Mouse (Mus musculus): ENCODE measurements around the gene Prmt7. TPM values are rescaled to one million over a fixed set of nuclear protein-coding genes. Genes with fewer than 3 reads are reported as not detected.

Gene Prmt7
- polyA plus RNA-seq, 1 experiment from 2014 or later, result 45.6 TPM

DNA sequence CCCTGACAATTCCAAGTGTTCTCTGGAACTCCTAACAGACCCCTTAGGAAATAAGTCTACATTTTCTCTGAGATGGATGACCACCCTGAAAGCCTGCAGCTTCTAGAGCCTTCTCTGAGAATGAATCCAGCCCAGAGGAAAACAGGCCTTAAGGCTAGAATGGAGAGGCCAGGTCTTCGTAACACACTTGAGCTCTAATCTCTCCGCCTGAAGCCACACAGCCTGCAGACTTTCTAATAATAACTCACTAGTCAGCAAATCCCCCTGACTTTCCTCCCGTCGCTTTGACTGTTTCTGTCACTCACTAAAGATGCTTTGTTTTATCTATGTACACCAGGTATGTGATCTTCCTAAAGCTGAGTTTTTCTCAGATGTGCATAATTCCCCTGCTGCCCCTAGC lies 60.6 kb downstream of the Prmt7 start:
- 25% methylated on average over 4 of the region's 4 CpGs for WGBS (ENCODE audit: insufficient replicate concordance)
- Histone ChIP-seq H3K27ac (no peak overlapping the region), H3K36me3 (no peaks in the 10 kb centered on the region), H3K4me3 (no peak overlapping the region), H3K9me3 (replicated peaks) (no peaks in the 10 kb centered on the region), H3K9ac (no peak overlapping the region), H3K4me2 (no peak overlapping the region), H3K27me3 (replicated peaks) (no peaks in the 10 kb centered on the region; the same call in none of the 2 replicates), H3K4me1 (no peaks in the 10 kb centered on the region)
- no peak for ATAC-seq

DNA sequence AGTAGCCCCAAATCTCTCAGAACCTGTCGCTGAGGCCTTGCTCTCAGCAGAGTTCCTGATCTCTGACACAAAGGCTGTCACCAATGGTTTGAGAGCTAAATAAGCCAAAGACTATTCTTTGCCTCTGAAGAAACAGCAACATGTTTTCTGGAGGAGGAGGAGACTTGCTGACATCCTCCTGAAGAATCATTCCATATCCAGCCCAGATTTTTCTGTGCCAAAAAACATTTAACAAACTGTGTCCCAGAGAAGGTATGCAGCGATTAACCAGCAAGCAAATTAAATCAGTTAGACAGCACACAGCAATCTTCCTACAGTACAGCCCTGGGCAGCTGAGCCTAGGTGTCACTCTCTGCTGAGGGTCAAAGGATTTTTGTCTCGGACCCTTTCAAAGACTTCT lies 62.7 kb downstream of the Prmt7 start:
- WGBS (ENCODE audit: insufficient replicate concordance), result 60% methylated on average over 3 of the region's 3 CpGs
- no peak overlapping the region for H3K27ac ChIP-seq
- H3K36me3 ChIP-seq, result no peaks in the 10 kb centered on the region

DNA sequence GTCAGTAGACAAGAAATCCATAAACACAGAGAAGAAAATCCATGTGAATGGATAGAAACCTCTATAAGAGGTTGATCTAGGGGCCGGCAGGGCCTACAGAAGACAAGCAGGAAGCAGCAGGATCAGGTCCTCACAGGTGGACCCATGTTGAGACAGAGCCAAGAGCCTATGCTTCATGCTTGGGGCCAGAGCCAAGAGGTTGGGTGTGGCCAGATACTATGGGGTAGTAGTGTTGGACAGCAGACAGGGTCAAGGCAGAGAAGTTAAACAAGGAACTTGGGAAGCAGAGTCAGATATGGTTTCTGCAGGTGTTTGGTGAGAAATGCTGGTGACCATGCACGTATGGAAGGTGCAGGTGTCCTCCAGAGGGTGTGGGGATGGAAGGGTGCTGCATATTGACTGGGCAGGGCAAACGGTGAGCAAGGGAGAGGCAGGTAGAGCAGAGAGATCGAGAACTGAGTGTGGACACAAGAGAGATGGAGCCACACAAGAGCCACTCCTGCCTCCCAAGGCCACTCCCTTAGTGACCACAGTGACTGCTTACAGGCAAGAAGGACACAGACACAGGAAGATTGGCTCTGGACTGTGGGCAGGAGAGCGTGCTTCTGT lies 66.1 kb downstream of the Prmt7 start:
- Histone ChIP-seq H3K9me3 (replicated peaks) (no peaks in the 10 kb centered on the region), H3K9ac (no peak overlapping the region), H3K36me3 (no peaks in the 10 kb centered on the region), H3K4me2 (no peak overlapping the region), H3K27ac (no peak overlapping the region), H3K4me3 (no peak overlapping the region), H3K4me1 (no peaks in the 10 kb centered on the region), H3K27me3 (replicated peaks) (peaks cover 7% of the 10 kb centered on the region)
- 72% methylated on average over 5 of the region's 5 CpGs for WGBS (ENCODE audit: insufficient replicate concordance)
- no peak for ATAC-seq

More for the DNA sequence above, 62.7 kb downstream of the Prmt7 start:
- no peak overlapping the region for H3K4me3 ChIP-seq
- H3K9ac ChIP-seq, result no peak overlapping the region
- no peaks in the 10 kb centered on the region for H3K4me1 ChIP-seq
- no peak overlapping the region for H3K4me2 ChIP-seq
- H3K27me3 ChIP-seq (replicated peaks), result no peaks in the 10 kb centered on the region; the same call in 1 of the 2 replicates
- no peak for ATAC-seq
- no peaks in the 10 kb centered on the region for H3K9me3 ChIP-seq (replicated peaks)

DNA sequence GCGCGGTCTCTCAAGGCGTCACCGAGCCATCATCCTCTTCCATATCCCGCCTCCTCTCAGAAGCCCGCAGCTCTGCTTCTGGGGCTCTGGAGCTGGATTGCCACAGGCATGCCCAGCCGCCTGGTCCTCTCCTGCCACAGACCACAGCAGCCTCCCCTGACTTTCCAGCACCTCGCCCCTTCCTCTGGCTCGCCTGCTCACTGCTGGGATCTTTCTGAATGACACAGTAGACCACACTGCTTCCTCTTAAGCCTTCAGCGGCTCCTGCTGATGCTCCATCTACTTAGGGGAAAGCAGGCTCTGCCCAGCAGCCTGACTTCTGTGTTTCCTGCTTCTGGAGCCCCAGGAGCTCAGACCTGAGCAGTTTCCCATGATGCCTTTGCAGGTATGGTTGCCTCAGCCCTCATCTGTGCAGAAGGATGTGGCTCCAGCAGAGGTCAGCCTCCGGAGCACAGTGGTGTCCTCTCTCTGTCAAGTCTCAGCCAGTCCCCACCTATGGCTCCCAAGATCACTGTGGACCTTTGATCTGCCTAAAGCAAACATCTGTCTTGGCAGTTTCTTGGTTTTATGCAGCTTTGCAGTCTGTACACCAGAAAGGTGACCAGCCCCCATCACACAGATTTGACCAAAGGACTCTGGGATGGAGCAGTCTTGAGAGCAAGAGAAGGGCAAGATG lies 67.8 kb downstream of the Prmt7 start:
- no peak overlapping the region for H3K9ac ChIP-seq
- no peaks in the 10 kb centered on the region for H3K9me3 ChIP-seq (replicated peaks)
- H3K4me1 ChIP-seq, result 0 out of 2 replicates have a peak, but pooled peaks cover 5% of the 10 kb centered on the region
- H3K4me3 ChIP-seq, result no peak overlapping the region
- ATAC-seq, result no peak
- H3K36me3 ChIP-seq, result no peaks in the 10 kb centered on the region
- no peak overlapping the region for H3K27ac ChIP-seq
- no peak overlapping the region for H3K4me2 ChIP-seq
- peaks cover 9% of the 10 kb centered on the region; the same call in 1 of the 2 replicates for H3K27me3 ChIP-seq (replicated peaks)
- WGBS (ENCODE audit: insufficient replicate concordance), result 51% methylated on average over 11 of the region's 11 CpGs

DNA sequence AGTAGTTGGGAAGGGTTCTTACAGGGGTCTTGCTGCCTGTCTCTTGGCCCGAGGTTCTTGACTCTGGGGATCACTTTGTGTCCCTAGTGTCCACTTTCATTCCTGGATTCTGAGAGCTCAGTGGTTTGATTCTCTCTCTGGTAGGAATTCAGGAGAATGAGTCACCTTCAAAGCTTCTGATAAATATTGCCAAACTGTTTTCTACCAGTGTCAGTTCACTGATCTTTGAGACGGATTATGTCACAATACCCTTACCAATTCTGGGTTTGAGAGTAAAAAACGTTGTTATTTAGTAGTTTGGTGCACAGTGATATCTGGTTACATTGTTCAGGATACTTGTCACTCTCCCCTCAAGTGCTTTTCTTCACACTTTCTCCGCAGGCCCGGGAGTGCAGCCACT lies 69.4 kb downstream of the Prmt7 start:
- Histone ChIP-seq H3K9ac (no peak overlapping the region), H3K27me3 (replicated peaks) (peaks cover 9% of the 10 kb centered on the region; the same call in 1 of the 2 replicates), H3K36me3 (no peaks in the 10 kb centered on the region), H3K27ac (no peak overlapping the region), H3K4me1 (0 out of 2 replicates have a peak, but pooled peaks cover 5% of the 10 kb centered on the region), H3K4me2 (no peak overlapping the region), H3K4me3 (no peak overlapping the region), H3K9me3 (replicated peaks) (no peaks in the 10 kb centered on the region)
- WGBS (ENCODE audit: insufficient replicate concordance), result 47% methylated on average over 5 of the region's 5 CpGs
- no peak for ATAC-seq

DNA sequence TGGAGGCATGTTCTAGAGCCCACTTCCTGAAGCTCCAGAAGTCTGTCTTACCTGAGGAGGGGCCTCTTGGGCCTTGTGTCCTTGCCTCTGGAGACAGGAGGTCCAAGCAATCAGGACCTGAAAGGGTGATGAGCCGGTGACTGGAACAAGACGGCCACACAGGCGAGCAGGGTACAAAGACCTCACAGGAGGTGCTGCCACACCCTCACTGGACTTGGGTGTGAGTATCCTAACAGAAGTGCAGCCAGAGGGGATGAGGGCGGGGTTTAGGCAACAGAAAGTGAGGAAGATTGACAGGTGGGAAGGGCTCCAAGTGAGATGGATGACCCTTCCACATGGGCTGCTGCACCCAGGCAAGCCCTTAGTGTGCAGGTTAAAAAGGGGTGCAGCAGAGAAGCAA lies 70.1 kb downstream of the Prmt7 start:
- Histone ChIP-seq H3K36me3 (no peaks in the 10 kb centered on the region), H3K27ac (no peak overlapping the region)

DNA sequence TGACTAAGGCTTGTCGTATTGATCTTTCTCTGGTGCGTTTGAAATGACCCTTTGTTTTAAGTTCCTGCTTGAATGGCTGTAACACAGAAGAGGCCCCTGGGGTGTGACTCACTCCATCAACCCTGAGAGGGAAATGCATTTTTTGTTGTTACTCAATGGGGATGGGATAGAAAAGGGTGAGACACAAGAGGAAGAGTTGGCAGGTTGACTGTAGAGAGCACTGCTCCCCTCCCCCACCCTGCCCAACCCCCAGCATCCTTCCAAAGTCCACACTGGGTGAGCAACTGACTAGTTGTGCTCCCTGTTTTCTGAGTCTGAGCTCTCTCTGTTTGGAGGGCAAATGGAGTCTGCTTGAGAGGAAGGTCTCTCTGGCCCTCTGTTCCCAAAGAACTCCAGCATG lies 76.7 kb downstream of the Prmt7 start:
- Histone ChIP-seq H3K36me3 (no peaks in the 10 kb centered on the region), H3K27me3 (replicated peaks) (peaks cover 4% of the 10 kb centered on the region; the same call in 1 of the 2 replicates), H3K4me3 (no peak overlapping the region), H3K9me3 (replicated peaks) (no peaks in the 10 kb centered on the region), H3K4me1 (peaks cover 12% of the 10 kb centered on the region; the same call in 1 of the 2 replicates), H3K4me2 (no peak overlapping the region), H3K9ac (no peak overlapping the region), H3K27ac (no peak overlapping the region)
- 42% methylated on average over 2 of the region's 2 CpGs for WGBS (ENCODE audit: insufficient replicate concordance)
- no peak for ATAC-seq

More for the DNA sequence above, 70.1 kb downstream of the Prmt7 start:
- Histone ChIP-seq H3K4me2 (no peak overlapping the region), H3K9ac (no peak overlapping the region), H3K9me3 (replicated peaks) (no peaks in the 10 kb centered on the region), H3K4me1 (0 out of 2 replicates have a peak, but pooled peaks cover 5% of the 10 kb centered on the region), H3K4me3 (no peak overlapping the region), H3K27me3 (replicated peaks) (peaks cover 9% of the 10 kb centered on the region)
- ATAC-seq, result no peak
- 48% methylated on average over 4 of the region's 4 CpGs for WGBS (ENCODE audit: insufficient replicate concordance)

DNA sequence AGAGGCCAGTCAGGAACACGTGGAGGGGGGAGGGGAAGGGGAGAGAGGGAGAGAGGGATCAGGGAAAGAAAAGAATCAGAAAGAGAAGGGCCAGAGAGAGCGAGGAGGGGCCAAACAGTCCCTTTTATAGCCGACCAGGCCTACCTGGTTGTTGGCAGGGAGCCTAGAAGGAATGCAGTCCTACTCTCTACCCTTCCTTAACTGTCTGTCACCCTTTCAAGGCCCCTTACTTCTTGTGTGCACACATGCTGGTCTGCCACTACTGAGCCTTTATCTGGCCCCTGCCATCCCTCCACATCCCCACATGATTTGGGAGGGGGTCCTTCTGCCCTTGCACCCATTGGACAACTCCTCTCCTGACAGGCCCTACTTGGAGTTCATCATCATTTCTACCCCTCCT lies 78.0 kb downstream of the Prmt7 start:
- no peak overlapping the region for H3K27ac ChIP-seq
- no peaks in the 10 kb centered on the region for H3K9me3 ChIP-seq (replicated peaks)
- H3K36me3 ChIP-seq, result no peaks in the 10 kb centered on the region
- WGBS (ENCODE audit: insufficient replicate concordance), result 27% methylated on average over 2 of the region's 3 CpGs
- no peak overlapping the region for H3K9ac ChIP-seq
- no peak overlapping the region for H3K4me2 ChIP-seq
- ATAC-seq, result no peak
- H3K4me1 ChIP-seq, result peaks cover 7% of the 10 kb centered on the region; the same call in 1 of the 2 replicates
- H3K4me3 ChIP-seq, result no peak overlapping the region
- peaks cover 2% of the 10 kb centered on the region; the same call in 1 of the 2 replicates for H3K27me3 ChIP-seq (replicated peaks)

DNA sequence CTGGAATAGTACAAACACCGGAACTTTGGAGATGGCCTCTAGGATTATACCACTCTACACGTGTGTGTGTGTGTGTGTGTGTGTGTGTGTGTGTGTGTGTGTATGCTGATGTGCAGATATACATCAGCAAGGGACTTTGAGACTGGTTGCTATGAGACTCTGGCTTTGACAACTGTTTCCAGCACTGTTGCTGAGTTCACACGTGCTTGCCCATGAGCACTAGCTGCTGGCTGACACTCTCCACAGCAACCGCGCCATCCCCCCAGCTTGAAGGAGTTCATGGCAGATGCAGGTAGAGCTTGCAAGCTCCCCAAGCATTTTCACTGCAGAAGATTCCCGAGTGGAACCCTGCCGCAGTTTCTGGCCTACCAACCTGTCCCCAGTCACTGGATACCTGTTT lies 78.7 kb downstream of the Prmt7 start:
- Histone ChIP-seq H3K27me3 (replicated peaks) (peaks cover 2% of the 10 kb centered on the region; the same call in 1 of the 2 replicates), H3K4me3 (no peak overlapping the region), H3K27ac (no peak overlapping the region), H3K4me2 (no peak overlapping the region), H3K9me3 (replicated peaks) (no peaks in the 10 kb centered on the region), H3K4me1 (peaks cover 7% of the 10 kb centered on the region; the same call in 1 of the 2 replicates), H3K36me3 (no peaks in the 10 kb centered on the region), H3K9ac (no peak overlapping the region)
- 43% methylated on average over 7 of the region's 7 CpGs for WGBS (ENCODE audit: insufficient replicate concordance)
- ATAC-seq, result no peak

DNA sequence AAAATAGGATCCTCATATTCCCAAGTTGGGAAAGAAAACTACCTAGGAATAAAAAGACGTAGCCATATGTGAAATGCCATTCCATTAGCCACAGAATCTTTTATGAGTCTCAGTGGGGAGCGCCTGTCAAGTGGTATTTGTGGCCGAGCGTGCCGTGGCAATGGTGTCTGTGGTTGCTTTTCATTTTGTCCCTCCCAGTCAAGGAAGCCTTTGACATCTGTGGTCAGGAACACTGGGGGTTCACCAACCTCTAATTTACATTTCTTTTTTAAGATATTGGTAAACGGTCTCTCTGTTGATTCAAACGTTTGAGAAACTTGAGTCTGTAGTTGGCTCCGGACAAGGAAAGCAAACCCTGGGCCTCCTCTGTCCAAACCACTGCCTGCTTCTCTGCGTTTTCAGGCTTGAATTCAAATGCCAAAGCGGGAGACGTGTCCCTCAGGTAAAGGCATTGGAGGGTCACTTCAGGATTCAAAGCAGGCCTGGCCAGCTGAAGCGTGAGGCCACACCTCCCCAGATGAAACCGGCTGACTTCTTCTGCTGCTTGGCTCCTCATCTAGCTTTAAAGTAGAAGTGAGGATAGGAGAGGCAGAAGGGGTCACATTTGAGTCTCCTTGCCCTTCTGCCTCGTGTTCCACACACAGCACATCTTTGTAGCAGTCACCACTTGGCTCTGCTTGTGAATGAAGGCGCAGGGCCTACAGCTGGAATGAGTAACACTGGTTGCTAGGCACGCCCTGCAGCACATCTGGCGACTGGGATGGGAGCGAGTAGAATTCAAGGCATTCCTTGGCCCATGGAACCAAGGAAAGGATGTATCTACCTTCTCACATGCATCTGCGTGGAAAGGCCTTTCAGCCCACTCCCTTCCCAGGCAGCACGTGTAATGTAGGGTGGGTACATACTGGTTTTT lies 82.0 kb downstream of the Prmt7 start:
- WGBS (ENCODE audit: insufficient replicate concordance), result 42% methylated on average over 20 of the region's 20 CpGs
- Histone ChIP-seq H3K27ac (no peak overlapping the region), H3K9ac (no peak overlapping the region)

DNA sequence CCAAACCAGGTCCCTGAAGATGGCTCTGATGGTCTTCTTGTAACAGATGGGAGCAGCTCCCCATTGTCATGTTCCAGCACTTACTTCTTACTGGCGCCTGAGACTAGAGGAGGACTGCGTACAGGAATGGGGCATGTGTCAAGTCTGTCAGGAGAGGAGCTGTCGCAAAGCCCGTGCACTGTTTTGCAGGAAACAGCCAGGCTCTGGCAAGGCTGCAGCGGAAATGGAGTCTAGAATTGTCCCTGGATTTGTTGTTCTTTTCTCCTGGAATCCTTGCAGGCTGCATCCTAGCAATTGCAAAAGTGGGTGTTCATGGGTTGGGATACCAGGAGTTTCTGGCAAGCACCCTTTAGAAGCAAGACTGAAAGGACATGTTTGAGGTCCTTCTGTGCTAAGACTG lies 87.5 kb downstream of the Prmt7 start:
- H3K9ac ChIP-seq, result no peak overlapping the region

More for the DNA sequence above, 82.0 kb downstream of the Prmt7 start:
- Histone ChIP-seq H3K36me3 (no peaks in the 10 kb centered on the region), H3K4me3 (no peak overlapping the region), H3K4me2 (no peak overlapping the region), H3K9me3 (replicated peaks) (no peaks in the 10 kb centered on the region), H3K27me3 (replicated peaks) (0 out of 2 replicates have a peak, but pooled peaks cover 2% of the 10 kb centered on the region), H3K4me1 (peaks cover 7% of the 10 kb centered on the region; the same call in 1 of the 2 replicates)
- no peak for ATAC-seq

More for the DNA sequence above, 87.5 kb downstream of the Prmt7 start:
- Histone ChIP-seq H3K9me3 (replicated peaks) (no peaks in the 10 kb centered on the region), H3K27ac (no peak overlapping the region), H3K36me3 (no peaks in the 10 kb centered on the region), H3K27me3 (replicated peaks) (no peaks in the 10 kb centered on the region), H3K4me2 (no peak overlapping the region), H3K4me1 (no peaks in the 10 kb centered on the region), H3K4me3 (no peak overlapping the region)
- 51% methylated on average over 5 of the region's 5 CpGs for WGBS (ENCODE audit: insufficient replicate concordance)
- ATAC-seq, result no peak
